Mouse (Mus musculus) limb, embryonic 12.5 days (tissue): ENCODE data around the gene Celf1. TPM values are rescaled to one million over a fixed set of nuclear protein-coding genes. Genes with fewer than 3 reads are reported as not detected.
A peak's percentile ranks its signal among the peaks of the same experiment; 100 is the strongest.
"Not testable (repeated sequence)": the region's sequence is repeated elsewhere in the genome, so short reads cannot be mapped to it uniquely, and the experiment has no call there.

Source experiments
- ATAC-seq: fragments of 200-750 bp; cut with Nextera tagmentation; 2 replicates; pipeline ENCODE4 v1.8.0; 2017; ENCODE audit warnings: low read depth, moderate TSS enrichment; ENCODE audit not compliant: insufficient number of reproducible peaks, insufficient read depth, low FRiP score, low TSS enrichment
- H3K27ac ChIP-seq: fragments of 300-500 bp; sonication (generic); 2 replicates; pipeline ENCODE4 v1.5.1; 2016; ENCODE audit warnings: mild to moderate bottlenecking, moderate library complexity
- H3K27me3 ChIP-seq: fragments of 300-500 bp; sonication (generic); 2 replicates; pipeline ENCODE4 v1.6.1; 2016; ENCODE audit warnings: mild to moderate bottlenecking, moderate library complexity
- H3K36me3 ChIP-seq: fragments of 300-500 bp; sonication (generic); 2 replicates; pipeline ENCODE4 v1.6.1; 2016; ENCODE audit warnings: mild to moderate bottlenecking, moderate library complexity
- H3K4me1 ChIP-seq: fragments of 300-500 bp; sonication (generic); replicated peaks from 2 replicates; pipeline ENCODE4 v1.6.1; 2016
- H3K4me2 ChIP-seq: fragments of 300-500 bp; sonication (generic); 2 replicates; pipeline ENCODE4 v1.6.1; 2016; ENCODE audit warnings: mild to moderate bottlenecking, moderate library complexity
- H3K4me3 ChIP-seq: fragments of 300-500 bp; sonication (generic); replicated peaks from 2 replicates; pipeline ENCODE4 v1.5.1; 2016; ENCODE audit warnings: mild to moderate bottlenecking
- H3K9ac ChIP-seq: fragments of 300-500 bp; sonication (generic); replicated peaks from 2 replicates; pipeline ENCODE4 v1.6.1; 2016; ENCODE audit warnings: mild to moderate bottlenecking, moderate library complexity
- H3K9me3 ChIP-seq: fragments of 300-500 bp; sonication (generic); 2 replicates; pipeline ENCODE4 v1.6.1; 2016; ENCODE audit warnings: mild to moderate bottlenecking, moderate library complexity
- WGBS: fragments of 180-500 bp; shearing (Covaris S2); methylation state at CpG from one replicate; pipeline ENCODE4 v1.1.7; 2016; 5-methylcytosine and 5-hydroxymethylcytosine counted together
- polyA plus RNA-seq: library from polyadenylated mRNA; unstranded; fragments of >200 nt; fragmentation: Nextera tagmentation; extraction: Ambion mirVana; gene quantifications from 2 replicates; pipeline ENCODE4 v1.2.1, GENCODE M21; 2016

Gene Celf1
- polyA plus RNA-seq, result 113 and 125 TPM in 2 replicates

GRCm38 (mm10) chr2:90940233-90941229, at the start of gene Celf1:
Celf1 (plus strand) TSS chr2:90940382.
- peak within 1 kb of the TSS; percentile 98 for H3K4me3 ChIP-seq
- H3K9me3 ChIP-seq, result no peaks in the 10 kb centered on the region
- peak within 1 kb of the TSS; percentile 65 for H3K4me2 ChIP-seq
- H3K9ac ChIP-seq, result peak within 1 kb of the TSS; percentile 96
- H3K36me3 ChIP-seq, result no peaks in the 10 kb centered on the region
- ATAC-seq, result peak; percentile 90
- under 1% methylated on average over 86 of the region's 113 CpGs for WGBS
- peak within 1 kb of the TSS; percentile 97 for H3K27ac ChIP-seq
- H3K27me3 ChIP-seq, result no peaks in the 10 kb centered on the region
- H3K4me1 ChIP-seq, result peaks cover 19% of the 10 kb centered on the region

DNA sequence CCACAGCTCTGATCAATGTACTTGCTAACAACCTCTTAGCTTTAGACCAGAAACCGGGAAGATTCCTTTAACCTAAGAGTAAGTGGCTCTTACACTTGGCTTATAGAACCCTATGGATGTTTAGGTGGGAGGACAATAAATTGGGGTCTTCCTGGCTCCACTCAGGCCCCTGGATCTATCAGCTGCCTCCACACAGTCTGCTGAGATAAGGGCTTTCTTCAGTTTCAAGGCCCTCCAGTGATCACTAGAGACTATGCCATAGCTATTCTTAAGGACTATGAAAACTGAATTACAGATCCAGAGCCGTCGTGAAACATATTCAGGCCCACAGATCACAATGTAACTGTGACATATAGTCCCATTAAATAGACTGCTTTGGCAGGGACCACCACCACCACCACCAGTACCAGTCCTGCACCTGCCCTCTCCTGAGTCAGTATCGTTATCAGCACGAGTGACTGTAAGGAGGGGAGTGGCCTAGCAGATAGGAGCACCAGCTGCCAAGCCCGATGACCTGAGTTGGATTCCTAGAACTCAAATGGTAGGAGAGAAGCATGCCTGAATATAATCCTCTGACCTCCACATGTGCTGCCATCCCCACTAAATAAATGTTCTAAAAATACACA, 46.4 kb upstream of the Celf1 start:
- peaks cover 62% of the 10 kb centered on the region for H3K36me3 ChIP-seq
- H3K4me2 ChIP-seq, result no peak overlapping the region
- no peak overlapping the region for H3K27ac ChIP-seq
- H3K4me1 ChIP-seq, result peaks cover 15% of the 10 kb centered on the region; the same call in 1 of the 2 replicates
- H3K4me3 ChIP-seq, result no peak overlapping the region
- no peak for ATAC-seq
- H3K9me3 ChIP-seq, result no peaks in the 10 kb centered on the region
- H3K9ac ChIP-seq, result no peak overlapping the region
- peaks cover 20% of the 10 kb centered on the region for H3K27me3 ChIP-seq
- 91% methylated on average over 6 of the region's 6 CpGs for WGBS

GRCm38 (mm10) chr2:90894299-90894677, 45.9 kb upstream of the Celf1 start:
- H3K4me2 ChIP-seq, H3K27ac ChIP-seq, ATAC-seq, H3K9me3 ChIP-seq, H3K4me3 ChIP-seq, H3K9ac ChIP-seq: not testable (repeated sequence)
- peaks cover 67% of the 10 kb centered on the region for H3K36me3 ChIP-seq
- 92% methylated on average over 3 of the region's 3 CpGs for WGBS
- peaks cover 12% of the 10 kb centered on the region; the same call in 1 of the 2 replicates for H3K4me1 ChIP-seq
- peaks cover 15% of the 10 kb centered on the region for H3K27me3 ChIP-seq

DNA sequence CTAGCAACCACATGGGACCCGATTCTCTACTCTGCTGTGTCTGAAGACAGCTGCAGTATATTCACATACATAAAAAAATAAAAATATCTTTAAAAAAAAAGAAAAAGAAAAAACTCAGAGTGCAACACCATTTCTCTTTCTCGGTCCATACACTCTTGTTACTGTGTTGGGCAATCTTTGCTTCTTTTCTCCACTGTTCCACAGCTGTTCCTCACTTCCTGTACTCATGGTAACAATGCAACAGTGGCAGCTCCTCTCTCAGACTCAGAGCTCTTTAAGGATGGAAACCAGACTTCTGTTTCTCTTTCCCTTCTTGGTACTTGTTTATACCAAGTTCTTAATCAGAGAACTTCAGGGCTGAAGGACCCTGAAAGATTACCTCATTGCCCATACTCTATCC, 36.8 kb upstream of the Celf1 start:
- H3K27me3 ChIP-seq, result no peaks in the 10 kb centered on the region
- no peak overlapping the region for H3K27ac ChIP-seq
- peak overlapping the region; percentile 93 for H3K9ac ChIP-seq
- peaks cover 65% of the 10 kb centered on the region for H3K36me3 ChIP-seq
- H3K4me3 ChIP-seq, result peak overlapping the region; percentile 88
- H3K4me1 ChIP-seq, result peaks cover 21% of the 10 kb centered on the region
- no peaks in the 10 kb centered on the region for H3K9me3 ChIP-seq
- 91% methylated on average over 2 of the region's 2 CpGs for WGBS
- peak overlapping the region; percentile 78 for H3K4me2 ChIP-seq
- ATAC-seq, result no peak

DNA sequence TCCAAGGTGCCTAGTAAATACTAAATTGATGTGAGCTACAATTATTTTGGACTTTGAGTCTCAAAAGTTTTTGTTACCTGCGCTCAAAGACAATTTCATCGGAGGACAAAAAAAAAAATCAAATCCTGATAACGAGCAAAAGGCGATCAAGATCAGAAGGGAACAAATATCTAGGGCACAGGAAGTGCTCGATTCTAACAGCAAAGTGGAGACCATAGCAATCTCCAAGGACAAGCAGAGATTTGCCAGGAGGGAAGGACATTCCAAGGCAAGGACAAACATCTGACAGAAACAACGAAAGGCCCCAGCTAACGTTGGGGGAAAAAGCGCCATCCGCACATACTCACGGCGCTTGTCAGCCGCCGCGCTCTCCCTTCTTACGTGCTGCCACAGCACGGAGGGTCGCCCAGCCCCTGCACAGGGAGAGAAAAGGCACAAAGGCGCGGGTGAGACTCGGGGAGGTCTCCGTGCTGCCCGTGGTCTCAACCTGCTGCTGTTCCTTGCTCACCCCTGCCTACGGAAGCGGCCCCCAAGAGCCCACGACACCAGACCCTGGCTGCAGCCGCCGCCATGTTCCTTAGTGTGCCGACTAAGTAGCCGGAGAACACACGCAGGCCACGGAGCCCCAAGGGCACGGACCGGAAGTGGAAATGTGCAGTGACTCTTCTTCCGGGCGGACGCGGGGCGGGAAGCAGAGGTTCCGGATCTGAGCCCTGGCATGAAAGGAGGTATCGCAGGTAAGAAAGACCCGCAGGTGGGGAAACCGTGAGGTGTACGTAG, 35.9 kb upstream of the Celf1 start, which contains the start of the genes Kbtbd4 and Ndufs3:
Gene Kbtbd4, plus strand, starts transcription at position 665 of the 780 bp plus-strand sequence.
Gene Ndufs3, minus strand, starts transcription at position 752 of the 780 bp plus-strand sequence.
- H3K4me2 ChIP-seq, result peak within 1 kb of the TSS; percentile 78
- H3K9me3 ChIP-seq, result no peaks in the 10 kb centered on the region
- no peaks in the 10 kb centered on the region for H3K27me3 ChIP-seq
- WGBS, result under 1% methylated on average over 43 of the region's 43 CpGs
- peak within 1 kb of the TSS; percentile 88 for H3K4me3 ChIP-seq
- peak; percentile 91 for ATAC-seq
- peak within 1 kb of the TSS; percentile 93 for H3K9ac ChIP-seq
- H3K4me1 ChIP-seq, result peaks cover 21% of the 10 kb centered on the region
- H3K36me3 ChIP-seq, result peaks cover 65% of the 10 kb centered on the region
- H3K27ac ChIP-seq, result peak within 1 kb of the TSS; percentile 93

GRCm38 (mm10) chr2:90904856-90905224, 35.3 kb upstream of the Celf1 start:
- H3K9ac ChIP-seq, result peak overlapping the region; percentile 93
- 1% methylated on average over 21 of the region's 21 CpGs for WGBS
- H3K27ac ChIP-seq, result peak overlapping the region; percentile 93
- peak overlapping the region; percentile 88 for H3K4me3 ChIP-seq
- H3K36me3 ChIP-seq, result peaks cover 65% of the 10 kb centered on the region
- no peaks in the 10 kb centered on the region for H3K27me3 ChIP-seq
- peak; percentile 77 for ATAC-seq
- H3K4me2 ChIP-seq, result peak overlapping the region; percentile 78
- peaks cover 21% of the 10 kb centered on the region for H3K4me1 ChIP-seq
- no peaks in the 10 kb centered on the region for H3K9me3 ChIP-seq

DNA sequence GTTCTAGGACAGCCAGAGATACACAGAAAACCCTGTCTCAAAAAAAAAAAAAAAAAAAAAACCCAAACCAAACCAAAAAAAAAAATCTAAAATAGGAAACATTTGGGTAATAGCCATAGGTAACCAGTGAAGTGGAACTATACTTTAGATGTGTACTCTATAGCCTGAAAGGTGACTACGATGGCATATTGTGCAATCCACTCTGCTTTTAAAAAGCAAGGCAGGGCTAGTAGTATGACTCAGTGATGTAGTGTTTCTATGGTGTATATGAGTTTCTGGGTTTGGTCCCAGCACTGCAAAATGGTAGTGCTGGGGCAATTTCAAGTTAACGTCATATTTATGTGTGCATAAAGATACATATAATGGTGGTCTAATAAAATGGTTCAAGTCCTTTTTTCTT, 33.5 kb upstream of the Celf1 start:
- WGBS, result 96% methylated on average over 2 of the region's 2 CpGs
- H3K4me1 ChIP-seq, result peaks cover 21% of the 10 kb centered on the region
- H3K9me3 ChIP-seq, result no peaks in the 10 kb centered on the region
- H3K27ac ChIP-seq, result no peak overlapping the region
- no peak overlapping the region for H3K9ac ChIP-seq
- H3K27me3 ChIP-seq, result no peaks in the 10 kb centered on the region
- no peak overlapping the region for H3K4me3 ChIP-seq
- no peak overlapping the region for H3K4me2 ChIP-seq
- ATAC-seq, result no peak
- H3K36me3 ChIP-seq, result peaks cover 67% of the 10 kb centered on the region

GRCm38 (mm10) chr2:90910861-90911260, 29.3 kb upstream of the Celf1 start:
- ATAC-seq, result no peak
- Histone ChIP-seq H3K36me3 (peaks cover 83% of the 10 kb centered on the region), H3K27ac (no peak overlapping the region), H3K4me1 (peaks cover 11% of the 10 kb centered on the region), H3K4me2 (no peak overlapping the region), H3K4me3 (no peak overlapping the region), H3K27me3 (no peaks in the 10 kb centered on the region), H3K9ac (no peak overlapping the region), H3K9me3 (no peaks in the 10 kb centered on the region)
- WGBS, result 92% methylated on average over 1 of the region's 1 CpGs

GRCm38 (mm10) chr2:90911668-90912067, 28.5 kb upstream of the Celf1 start:
- no peak for ATAC-seq
- peaks cover 14% of the 10 kb centered on the region for H3K4me1 ChIP-seq
- H3K27me3 ChIP-seq, result no peaks in the 10 kb centered on the region
- no peak overlapping the region for H3K4me2 ChIP-seq
- H3K9me3 ChIP-seq, result no peaks in the 10 kb centered on the region
- 77% methylated on average over 1 of the region's 1 CpGs for WGBS
- H3K27ac ChIP-seq, result no peak overlapping the region
- H3K9ac ChIP-seq, result no peak overlapping the region
- H3K4me3 ChIP-seq, result no peak overlapping the region
- H3K36me3 ChIP-seq, result peaks cover 78% of the 10 kb centered on the region

- Histone ChIP-seq H3K36me3 (peaks cover 60% of the 10 kb centered on the region), H3K27ac (no peak overlapping the region), H3K27me3 (no peaks in the 10 kb centered on the region), H3K4me3 (no peak overlapping the region), H3K9ac (no peak overlapping the region), H3K4me1 (peaks cover 18% of the 10 kb centered on the region), H3K4me2 (no peak overlapping the region), H3K9me3 (no peaks in the 10 kb centered on the region)
- 86% methylated on average over 2 of the region's 2 CpGs for WGBS
- ATAC-seq, result no peak
These were observed 26.5 kb upstream of the Celf1 start for GRCm38 (mm10) chr2:90913671-90914070.
